Mouse (Mus musculus): ENCODE measurements around the gene Lsm12.

DNA sequence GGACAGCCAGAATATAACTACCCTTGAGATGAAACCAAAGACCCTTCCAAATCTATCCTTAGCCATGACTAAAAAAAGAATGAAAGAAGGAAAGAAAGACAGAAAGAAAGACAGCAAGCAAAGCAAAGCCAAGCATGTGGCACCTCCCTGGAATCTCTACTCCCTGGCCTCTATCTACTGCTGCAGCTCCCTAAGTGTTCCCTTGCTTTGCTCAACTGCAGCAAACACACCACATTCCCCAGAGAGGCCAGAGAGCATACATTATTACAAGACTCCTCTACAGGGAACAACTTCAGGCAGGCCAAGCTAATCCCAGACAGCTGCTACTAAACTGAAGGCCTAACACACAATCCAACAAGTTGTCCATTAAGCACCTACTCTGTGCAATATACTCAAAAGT, 5.3 kb downstream of the Lsm12 start:
- TF ChIP-seq POLR2A (IDR thresholded peaks at IDR 0.05; ENCODE audit: extremely low read depth, insufficient read depth, low read length) (no peak), CTCF (IDR thresholded peaks at IDR 0.05; ENCODE audit: extremely low read depth, insufficient read depth, low read length) (no peak)

Data from cortical plate, adult 2 months (tissue).